Comparison of ENCODE assay signal across 1 mouse cellular context in the genomic region with DNA sequence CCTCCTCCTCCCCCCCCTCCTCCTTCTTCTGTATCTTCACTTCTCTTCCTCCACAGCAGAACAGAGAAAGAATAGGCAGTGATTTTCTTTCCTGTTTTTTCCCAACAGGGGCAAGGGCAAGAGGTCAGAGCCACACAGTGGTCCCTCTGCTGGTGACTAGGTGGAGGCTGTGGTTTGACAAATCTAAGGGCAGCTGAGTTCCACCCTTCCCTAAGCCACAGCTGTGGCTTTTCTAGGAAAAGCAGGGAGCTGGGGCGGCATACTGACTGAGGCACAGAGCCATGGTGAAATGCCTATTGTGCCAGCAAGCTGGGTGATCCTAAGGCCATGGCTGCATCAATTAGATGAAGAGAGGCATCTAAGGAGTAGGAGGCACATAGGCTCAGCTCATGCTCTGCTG.
TF ChIP-seq lines count a peak whose summit lies in the region.

No protein-coding gene starts in this region.

TF ChIP-seq in MEL, 35 proteins besides CTCF, POLR2A, EP300 and RAD21:
- TF ChIP-seq RCOR1 (IDR thresholded peaks at IDR 0.05; ENCODE audit: low read depth, low read length) = 0 out of 2 replicates have a peak, but pooled peaks have one; percentile 36
- TF ChIP-seq TAL1 (IDR thresholded peaks at IDR 0.05; ENCODE audit: low read length) = no peak
